Mouse (Mus musculus) megakaryocyte-erythroid progenitor cell, adult 5-6 weeks (primary cell): ENCODE data around the gene 1500011B03Rik. TPM values are rescaled to one million over a fixed set of nuclear protein-coding genes. Genes with fewer than 3 reads are reported as not detected.
"Not testable (repeated sequence)": the region's sequence is repeated elsewhere in the genome, so short reads cannot be mapped to it uniquely, and the experiment has no call there.

Source experiments
- ATAC-seq: replicated peaks from 2 replicates; pipeline ENCODE4 v1.8.0; 2016; ENCODE audit warnings: mild to moderate bottlenecking, inconsistent platforms; ENCODE audit not compliant: severe bottlenecking, poor library complexity, low FRiP score, low TSS enrichment
- total RNA-seq, 2 experiments: library from RNA; stranded (forward) in 1 of 2; stranded (reverse) in 1 of 2; fragments of 200-1000, 215-1000 nt in 1 of 2; fragments of >200 nt in 1 of 2; fragmentation: Nextera tagmentation in 1 of 2; gene quantifications; 2 replicates each; pipeline ENCODE4 v1.2.3; 2014 to 2017

Gene 1500011B03Rik
- total RNA-seq (2014; fragmentation: Nextera tagmentation) (55.0 and 65.2 TPM in 2 replicates), total RNA-seq (2017) (49.4 and 53.2 TPM in 2 replicates)

- peak; percentile 29 for ATAC-seq
Observed at GRCm38 (mm10) chr5:114822796-114823688, at the start of gene 1500011B03Rik. TSS of gene 1500011B03Rik (minus strand) at chr5:114823468.

GRCm38 (mm10) chr5:114865279-114865678, 42.0 kb upstream of the 1500011B03Rik start:
- no peak for ATAC-seq

- no peak for ATAC-seq
Observed at GRCm38 (mm10) chr5:114864813-114865212, 41.5 kb upstream of the 1500011B03Rik start.

GRCm38 (mm10) chr5:114861730-114862129, 38.5 kb upstream of the 1500011B03Rik start:
- ATAC-seq, result no peak

- ATAC-seq, result peak; percentile 67; the same call in 1 of the 2 replicates
Observed at GRCm38 (mm10) chr5:114859253-114859652, 36.0 kb upstream of the 1500011B03Rik start.

GRCm38 (mm10) chr5:114858582-114858981, 35.3 kb upstream of the 1500011B03Rik start, which contains the start of gene Gm9936:
TSS of gene Gm9936 (minus strand) at chr5:114858682.
- ATAC-seq, result no peak

GRCm38 (mm10) chr5:114853364-114853763, 30.1 kb upstream of the 1500011B03Rik start, which contains the start of gene 4930519G04Rik:
TSS of gene 4930519G04Rik (plus strand) at chr5:114853664.
- ATAC-seq, result not testable (repeated sequence)

GRCm38 (mm10) chr5:114851565-114852236, 28.4 kb upstream of the 1500011B03Rik start:
- no peak for ATAC-seq

- ATAC-seq, result not testable (repeated sequence)
Observed at GRCm38 (mm10) chr5:114844371-114844770, 21.1 kb upstream of the 1500011B03Rik start.

GRCm38 (mm10) chr5:114842674-114843073, 19.4 kb upstream of the 1500011B03Rik start:
- no peak for ATAC-seq

- not testable (repeated sequence) for ATAC-seq
Observed at GRCm38 (mm10) chr5:114842155-114842554, 18.9 kb upstream of the 1500011B03Rik start.

- not testable (repeated sequence) for ATAC-seq
Observed at GRCm38 (mm10) chr5:114840481-114840880, 17.2 kb upstream of the 1500011B03Rik start.

- no peak for ATAC-seq
Observed at GRCm38 (mm10) chr5:114836886-114837285, 13.6 kb upstream of the 1500011B03Rik start.

- ATAC-seq, result no peak
Observed at GRCm38 (mm10) chr5:114829740-114830139, 6.5 kb upstream of the 1500011B03Rik start.

- no peak for ATAC-seq
Observed at GRCm38 (mm10) chr5:114827427-114827826, 4.2 kb upstream of the 1500011B03Rik start.

- peak; percentile 98 for ATAC-seq
Observed at GRCm38 (mm10) chr5:114825978-114826691, 2.9 kb upstream of the 1500011B03Rik start.

GRCm38 (mm10) chr5:114824197-114824596, 929 bp upstream of the 1500011B03Rik start:
- peak; percentile 65 for ATAC-seq

GRCm38 (mm10) chr5:114818124-114818523, 5.1 kb downstream of the 1500011B03Rik start:
- ATAC-seq, result no peak

- no peak for ATAC-seq
Observed at GRCm38 (mm10) chr5:114816599-114816998, 6.7 kb downstream of the 1500011B03Rik start.
